Mouse (Mus musculus): ENCODE results near the gene 9530003J23Rik. TPM values are rescaled to one million over a fixed set of nuclear protein-coding genes. Genes with fewer than 3 reads are reported as not detected.

The 9530003J23Rik gene
- polyA plus RNA-seq, 1 experiment, result not detected

GRCm38 (mm10) chr10:117199701-117200100 is 38.8 kb downstream of the 9530003J23Rik start:
- TF ChIP-seq GATA1 (IDR thresholded peaks at IDR 0.05; ENCODE audit: low read length), result no peak
- no peak for TF ChIP-seq TAL1 (IDR thresholded peaks at IDR 0.05; ENCODE audit: low read length)
- Histone ChIP-seq H3K36me3 (ENCODE audit: control insufficient read depth) (no peaks in the 10 kb centered on the region), H3K4me1 (ENCODE audit: control insufficient read depth) (peaks cover 6% of the 10 kb centered on the region), H3K4me3 (replicated peaks) (no peak overlapping the region), H3K9me3 (ENCODE audit: control insufficient read depth, low read length) (no peaks in the 10 kb centered on the region), H3K27me3 (ENCODE audit: control insufficient read depth) (peaks cover 8% of the 10 kb centered on the region)

GRCm38 (mm10) chr10:117196696-117197095 is 41.8 kb downstream of the 9530003J23Rik start:
- Histone ChIP-seq H3K27me3 (ENCODE audit: control insufficient read depth) (peaks cover 8% of the 10 kb centered on the region), H3K9me3 (ENCODE audit: control insufficient read depth, low read length) (no peaks in the 10 kb centered on the region), H3K4me3 (replicated peaks) (no peak overlapping the region), H3K4me1 (ENCODE audit: control insufficient read depth) (no peaks in the 10 kb centered on the region; the same call in 1 of the 2 replicates), H3K36me3 (ENCODE audit: control insufficient read depth) (no peaks in the 10 kb centered on the region)
- no peak for TF ChIP-seq TAL1 (IDR thresholded peaks at IDR 0.05; ENCODE audit: low read length)
- no peak for TF ChIP-seq GATA1 (IDR thresholded peaks at IDR 0.05; ENCODE audit: low read length)

GRCm38 (mm10) chr10:117195748-117196147 is 42.8 kb downstream of the 9530003J23Rik start:
- Histone ChIP-seq H3K36me3 (ENCODE audit: control insufficient read depth) (no peaks in the 10 kb centered on the region), H3K27me3 (ENCODE audit: control insufficient read depth) (peaks cover 8% of the 10 kb centered on the region), H3K4me3 (replicated peaks) (no peak overlapping the region), H3K9me3 (ENCODE audit: control insufficient read depth, low read length) (no peaks in the 10 kb centered on the region), H3K4me1 (ENCODE audit: control insufficient read depth) (peaks cover under 1% of the 10 kb centered on the region)
- no peak for TF ChIP-seq GATA1 (IDR thresholded peaks at IDR 0.05; ENCODE audit: low read length)
- no peak for TF ChIP-seq TAL1 (IDR thresholded peaks at IDR 0.05; ENCODE audit: low read length)

GRCm38 (mm10) chr10:117195005-117195404 is 43.5 kb downstream of the 9530003J23Rik start:
- no peak overlapping the region for H3K4me3 ChIP-seq (replicated peaks)
- no peaks in the 10 kb centered on the region for H3K36me3 ChIP-seq (ENCODE audit: control insufficient read depth)
- H3K4me1 ChIP-seq (ENCODE audit: control insufficient read depth), result peaks cover 4% of the 10 kb centered on the region
- no peaks in the 10 kb centered on the region for H3K9me3 ChIP-seq (ENCODE audit: control insufficient read depth, low read length)
- TF ChIP-seq TAL1 (IDR thresholded peaks at IDR 0.05; ENCODE audit: low read length), result no peak
- TF ChIP-seq GATA1 (IDR thresholded peaks at IDR 0.05; ENCODE audit: low read length), result no peak
- H3K27me3 ChIP-seq (ENCODE audit: control insufficient read depth), result peaks cover 8% of the 10 kb centered on the region

- TF ChIP-seq GATA1 (IDR thresholded peaks at IDR 0.05; ENCODE audit: low read length), result no peak
- TF ChIP-seq TAL1 (IDR thresholded peaks at IDR 0.05; ENCODE audit: low read length), result no peak
- Histone ChIP-seq H3K4me1 (ENCODE audit: control insufficient read depth) (peaks cover 4% of the 10 kb centered on the region), H3K9me3 (ENCODE audit: control insufficient read depth, low read length) (no peaks in the 10 kb centered on the region), H3K4me3 (replicated peaks) (no peak overlapping the region), H3K36me3 (ENCODE audit: control insufficient read depth) (no peaks in the 10 kb centered on the region), H3K27me3 (ENCODE audit: control insufficient read depth) (no peaks in the 10 kb centered on the region; the same call in 1 of the 2 replicates)
These were observed 45.1 kb downstream of the 9530003J23Rik start for GRCm38 (mm10) chr10:117193364-117193763.

GRCm38 (mm10) chr10:117185399-117186089 is 53.0 kb downstream of the 9530003J23Rik start:
- TF ChIP-seq TAL1 (IDR thresholded peaks at IDR 0.05; ENCODE audit: low read length), result no peak
- no peak for TF ChIP-seq GATA1 (IDR thresholded peaks at IDR 0.05; ENCODE audit: low read length)

More at GRCm38 (mm10) chr10:117185399-117186089, 53.0 kb downstream of the 9530003J23Rik start:
- Histone ChIP-seq H3K4me3 (replicated peaks) (no peak overlapping the region), H3K4me1 (ENCODE audit: control insufficient read depth) (peaks cover 22% of the 10 kb centered on the region), H3K27me3 (ENCODE audit: control insufficient read depth) (peaks cover 4% of the 10 kb centered on the region), H3K36me3 (ENCODE audit: control insufficient read depth) (no peaks in the 10 kb centered on the region), H3K9me3 (ENCODE audit: control insufficient read depth, low read length) (no peaks in the 10 kb centered on the region)

Other genes with a start within 250 kb of the 9530003J23Rik start
- gene Lrrc10, start 193.4 kb downstream of the 9530003J23Rik start, polyA plus RNA-seq (2012), result not detected in 2 replicates
- 2.0 and 3.3 TPM in 2 replicates for gene Cct2, start 174.9 kb downstream of the 9530003J23Rik start, polyA plus RNA-seq (2012)
- gene Frs2, start 90.2 kb downstream of the 9530003J23Rik start, polyA plus RNA-seq (2012), result 0.26 and 0.39 TPM in 2 replicates
- 24.5 and 26.4 TPM in 2 replicates for gene Yeats4, start 14.2 kb downstream of the 9530003J23Rik start, polyA plus RNA-seq (2012)
- gene Lyz2, start 43.6 kb upstream of the 9530003J23Rik start, polyA plus RNA-seq (2012), result 0.07 and 0.16 TPM in 2 replicates
- gene Lyz1, start 54.2 kb upstream of the 9530003J23Rik start, polyA plus RNA-seq (2012), result not detected in 2 replicates
- gene Cpsf6, start 141.3 kb upstream of the 9530003J23Rik start, polyA plus RNA-seq (2012), result 14.4 and 14.8 TPM in 2 replicates